Mouse (Mus musculus) liver, embryonic 14.5 days (tissue): ENCODE measurements around the gene Acyp2.

Source experiments
- CTCF ChIP-seq: IDR thresholded peaks from 2 replicates; pipeline ENCODE4 v1.5.1; 2016; ENCODE audit warnings: antibody characterized with exemption, low read depth, control low read depth
- EP300 ChIP-seq: IDR thresholded peaks from 2 replicates; pipeline ENCODE4 v1.6.1; 2016; ENCODE audit warnings: antibody characterized with exemption, low read depth

DNA sequence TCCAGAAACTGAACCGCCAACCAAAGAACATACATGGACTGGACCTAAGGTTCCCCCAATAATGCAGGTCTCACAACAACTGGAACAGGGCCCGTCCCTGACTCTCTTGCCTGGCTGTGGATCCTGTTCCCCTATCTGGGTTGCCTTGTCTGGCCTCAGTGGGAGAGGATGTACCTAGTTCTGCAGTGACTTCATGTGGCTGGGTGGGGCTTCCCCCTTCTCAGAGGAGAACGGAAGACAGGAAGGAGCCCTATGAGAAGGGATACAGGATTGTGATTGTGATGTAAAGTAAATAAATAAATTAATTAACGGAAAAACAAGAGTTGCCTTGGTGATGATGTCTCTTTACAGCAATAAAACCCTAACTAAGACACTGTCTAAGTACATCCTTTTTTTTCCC, 6.7 kb upstream of the Acyp2 start:
- no peak for TF ChIP-seq CTCF
- TF ChIP-seq EP300 = no peak
